Comparison of ENCODE assay signal across 13 mouse cellular contexts in genomic region chr8:38747134-38747533, GRCm38 (mm10).
DNase-seq lines count a peak whose midpoint lies in the region; ATAC-seq and TF ChIP-seq lines count a peak whose summit lies in the region.
"Had no signal": no experiment of that assay in that cellular context is flagged by ENCODE, and none has a peak within 500 bp of the region (broad histone marks: within the 10 kb centered on the region; RNA-seq: fewer than 3 reads in every experiment).

No protein-coding gene starts in this region.

- H3K4me2 ChIP-seq in hindbrain, postnatal 0 days (ENCODE audit: low read depth, low read length): no peak overlapping the region
- H3K4me2 ChIP-seq in hindbrain, embryonic 13.5 days: no peak overlapping the region
- no peak overlapping the region for H3K4me2 ChIP-seq in forebrain, embryonic 12.5 days
- H3K4me2 ChIP-seq: hindbrain, embryonic 12.5 days; midbrain, embryonic 12.5 days had no signal

- no peaks in the 10 kb centered on the region for H3K27me3 ChIP-seq in hindbrain, postnatal 0 days (ENCODE audit: insufficient read depth, low read length)
- H3K27me3 ChIP-seq in hindbrain, embryonic 13.5 days: no peaks in the 10 kb centered on the region
- H3K27me3 ChIP-seq in forebrain, embryonic 12.5 days: no peaks in the 10 kb centered on the region
- H3K27me3 ChIP-seq: hindbrain, embryonic 12.5 days; midbrain, embryonic 12.5 days had no signal

- H3K9ac ChIP-seq in hindbrain, postnatal 0 days (replicated peaks; ENCODE audit: low read length): no peak overlapping the region
- H3K9ac ChIP-seq in hindbrain, embryonic 13.5 days: no peak overlapping the region
- H3K9ac ChIP-seq in forebrain, embryonic 12.5 days: no peak overlapping the region
- H3K9ac ChIP-seq: hindbrain, embryonic 12.5 days; midbrain, embryonic 12.5 days had no signal

- H3K4me3 ChIP-seq in hindbrain, postnatal 0 days (ENCODE audit: low read length): no peak overlapping the region
- no peak overlapping the region for H3K4me3 ChIP-seq in hindbrain, embryonic 13.5 days
- no peak overlapping the region for H3K4me3 ChIP-seq in forebrain, embryonic 12.5 days (replicated peaks)
- H3K4me3 ChIP-seq: hindbrain, embryonic 12.5 days; midbrain, embryonic 12.5 days had no signal

- peak; percentile 17 for DNase-seq in hindbrain, postnatal 0 days (ENCODE audit: low spot score)
- DNase-seq in testis, postnatal 10 days (ENCODE audit: low spot score): peak; percentile 44
- no peak for DNase-seq in testis, postnatal 14 days (ENCODE audit: low spot score)
- DNase-seq in embryo, embryonic 10.5 days (ENCODE audit: low spot score): peak; percentile 70
- peak; percentile 18 for DNase-seq in retina, postnatal 1 day
- no peak for DNase-seq in layer of hippocampus, adult 18-20 months (ENCODE audit: low spot score in 2 of 2)
- DNase-seq: gastrocnemius, postnatal 14 days; left cerebral cortex, postnatal 4 days; thymus, adult 18-20 months had no signal

- H3K9me3 ChIP-seq in hindbrain, postnatal 0 days (ENCODE audit: low read length): no peaks in the 10 kb centered on the region
- H3K9me3 ChIP-seq in hindbrain, embryonic 13.5 days: no peaks in the 10 kb centered on the region
- no peaks in the 10 kb centered on the region for H3K9me3 ChIP-seq in forebrain, embryonic 12.5 days
- H3K9me3 ChIP-seq: hindbrain, embryonic 12.5 days had no signal

- no peak for ATAC-seq in hindbrain, postnatal 0 days
- ATAC-seq in hindbrain, embryonic 13.5 days (ENCODE audit: low FRiP score): no peak
- ATAC-seq in forebrain, embryonic 12.5 days (ENCODE audit: low FRiP score): no peak

- H3K36me3 ChIP-seq in hindbrain, postnatal 0 days (ENCODE audit: insufficient read depth, low read length): no peaks in the 10 kb centered on the region
- H3K36me3 ChIP-seq in hindbrain, embryonic 13.5 days: no peaks in the 10 kb centered on the region
- no peaks in the 10 kb centered on the region for H3K36me3 ChIP-seq in forebrain, embryonic 12.5 days (replicated peaks)
- H3K36me3 ChIP-seq: hindbrain, embryonic 12.5 days; midbrain, embryonic 12.5 days had no signal

- TF ChIP-seq CTCF in hindbrain, postnatal 0 days (IDR thresholded peaks at IDR 0.05; ENCODE audit: low read depth): no peak

- no peak overlapping the region for H3K27ac ChIP-seq in hindbrain, postnatal 0 days
- H3K27ac ChIP-seq in hindbrain, embryonic 13.5 days: no peak overlapping the region
- no peak overlapping the region for H3K27ac ChIP-seq in forebrain, embryonic 12.5 days
- H3K27ac ChIP-seq: hindbrain, embryonic 12.5 days; midbrain, embryonic 12.5 days had no signal

- no peaks in the 10 kb centered on the region for H3K4me1 ChIP-seq in hindbrain, postnatal 0 days (ENCODE audit: insufficient read depth, low read length)
- no peaks in the 10 kb centered on the region for H3K4me1 ChIP-seq in hindbrain, embryonic 13.5 days (replicated peaks)
- no peaks in the 10 kb centered on the region for H3K4me1 ChIP-seq in forebrain, embryonic 12.5 days
- H3K4me1 ChIP-seq: hindbrain, embryonic 12.5 days; midbrain, embryonic 12.5 days had no signal

Comparison
In these comparisons a context has a peak if more than half of its experiments do, and no peak if none do; other contexts are left out.
1. DNase-seq: peak in hindbrain, postnatal 0 days (single experiment), testis, postnatal 10 days (single experiment), embryo, embryonic 10.5 days (single experiment) and retina, postnatal 1 day (single experiment); none in testis, postnatal 14 days (single experiment) and layer of hippocampus, adult 18-20 months (0 of 2).